Mouse (Mus musculus): Measurements from ENCODE around the gene Spa17.

DNA sequence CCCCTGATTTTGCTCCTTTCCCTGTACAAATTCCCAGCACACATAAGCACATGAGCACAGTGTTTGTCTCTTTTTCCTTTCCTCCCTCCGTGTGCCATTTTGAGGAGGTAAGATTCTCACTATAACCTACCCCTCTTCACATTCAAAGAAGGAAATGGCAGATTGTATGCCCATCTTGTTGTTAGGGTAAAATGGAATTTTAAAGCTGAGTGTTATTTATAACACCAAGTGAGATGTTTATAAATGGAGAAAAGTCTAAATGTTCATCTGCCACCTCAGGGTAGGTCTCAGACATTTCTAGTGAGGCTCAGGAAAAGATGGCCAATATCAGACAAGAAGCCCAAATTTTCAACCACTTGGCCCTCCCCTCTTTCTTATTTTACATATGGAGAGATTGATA lies 11.0 kb upstream of the Spa17 start:
- TF ChIP-seq CTCF (IDR thresholded peaks at IDR 0.05; ENCODE audit: borderline replicate concordance, control insufficient read depth, extremely low read depth, insufficient read depth, low read length, poor library complexity): no peak
- TF ChIP-seq POLR2A (IDR thresholded peaks at IDR 0.05; ENCODE audit: control insufficient read depth, extremely low read depth, insufficient read depth, low read length, poor library complexity): no peak
